Mouse (Mus musculus) lung, postnatal 0 days (tissue): ENCODE results near the gene Pmm1.

Source experiments
- CTCF ChIP-seq: IDR thresholded peaks from 2 replicates; pipeline ENCODE4 v1.5.1; 2016; ENCODE audit warnings: antibody characterized with exemption, mild to moderate bottlenecking
- EP300 ChIP-seq: IDR thresholded peaks from 2 replicates; pipeline ENCODE4 v1.6.1; 2016; ENCODE audit warnings: antibody characterized with exemption, mild to moderate bottlenecking, control low read depth

DNA sequence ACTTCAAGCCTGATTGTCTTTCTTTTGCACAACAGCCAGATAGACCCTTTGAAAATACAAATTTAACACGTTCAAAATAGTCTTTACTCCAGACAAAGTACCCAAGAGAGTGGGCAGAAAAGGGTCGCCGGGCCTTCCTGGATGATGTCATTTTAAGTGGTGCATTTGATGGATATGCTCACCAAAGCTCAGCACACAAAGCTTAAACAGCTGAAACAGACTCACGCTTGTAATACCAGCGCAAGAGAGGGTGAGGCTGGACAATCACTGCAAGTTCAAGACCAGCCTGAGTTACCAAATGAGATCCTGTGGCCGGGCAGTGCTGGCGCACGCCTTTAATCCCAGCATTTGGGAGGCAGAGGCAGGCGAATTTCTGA lies 34.3 kb downstream of the Pmm1 start:
- TF ChIP-seq EP300 = no peak
- TF ChIP-seq CTCF = no peak
